Mouse (Mus musculus): ENCODE data around the gene Slamf9. TPM values are rescaled to one million over a fixed set of nuclear protein-coding genes. Genes with fewer than 3 reads are reported as not detected.

Slamf9 gene
- total RNA-seq (2022): not detected

GRCm38 (mm10) chr1:172475054-172475741 is at the start of gene Slamf9:
Gene Slamf9, plus strand, starts transcription at chr1:172475358.
- DNase-seq (ENCODE audit: low spot score in 2 of 2): no peak

GRCm38 (mm10) chr1:172426419-172426818 is 48.7 kb upstream of the Slamf9 start:
- DNase-seq (ENCODE audit: low spot score in 2 of 2): no peak

GRCm38 (mm10) chr1:172427841-172428240 is 47.3 kb upstream of the Slamf9 start:
- DNase-seq (ENCODE audit: low spot score in 2 of 2): no peak

- no peak for DNase-seq (ENCODE audit: low spot score in 2 of 2)
These were observed 46.5 kb upstream of the Slamf9 start for GRCm38 (mm10) chr1:172428614-172429013.

- no peak for DNase-seq (ENCODE audit: low spot score in 2 of 2)
These were observed 44.4 kb upstream of the Slamf9 start for GRCm38 (mm10) chr1:172430731-172431220.

- peak; percentile 13 to 44 for DNase-seq (ENCODE audit: low spot score in 2 of 2)
These were observed 43.1 kb upstream of the Slamf9 start for GRCm38 (mm10) chr1:172431836-172432586.

- no peak for DNase-seq (ENCODE audit: low spot score in 2 of 2)
These were observed 42.6 kb upstream of the Slamf9 start for GRCm38 (mm10) chr1:172432587-172432955.

GRCm38 (mm10) chr1:172433012-172433850 is 41.9 kb upstream of the Slamf9 start:
- DNase-seq (ENCODE audit: low spot score in 2 of 2): no peak

- DNase-seq (ENCODE audit: low spot score in 2 of 2): no peak
These were observed 41.4 kb upstream of the Slamf9 start for GRCm38 (mm10) chr1:172433851-172434165.

- DNase-seq (ENCODE audit: low spot score in 2 of 2): no peak
These were observed 38.4 kb upstream of the Slamf9 start for GRCm38 (mm10) chr1:172436785-172437184.

GRCm38 (mm10) chr1:172438621-172439020 is 36.5 kb upstream of the Slamf9 start:
- DNase-seq (ENCODE audit: low spot score in 2 of 2): no peak

- no peak for DNase-seq (ENCODE audit: low spot score in 2 of 2)
These were observed 34.6 kb upstream of the Slamf9 start for GRCm38 (mm10) chr1:172440521-172440920.

- DNase-seq (ENCODE audit: low spot score in 2 of 2): no peak
These were observed 33.2 kb upstream of the Slamf9 start for GRCm38 (mm10) chr1:172441935-172442445.

- DNase-seq (ENCODE audit: low spot score in 2 of 2): no peak
These were observed 24.9 kb upstream of the Slamf9 start for GRCm38 (mm10) chr1:172450226-172450625.

GRCm38 (mm10) chr1:172450848-172451470 is 24.2 kb upstream of the Slamf9 start:
- DNase-seq (ENCODE audit: low spot score in 2 of 2): no peak

GRCm38 (mm10) chr1:172452911-172453310 is 22.2 kb upstream of the Slamf9 start:
- no peak for DNase-seq (ENCODE audit: low spot score in 2 of 2)

- no peak for DNase-seq (ENCODE audit: low spot score in 2 of 2)
These were observed 21.3 kb upstream of the Slamf9 start for GRCm38 (mm10) chr1:172453810-172454209.

GRCm38 (mm10) chr1:172455416-172455815 is 19.7 kb upstream of the Slamf9 start:
- no peak for DNase-seq (ENCODE audit: low spot score in 2 of 2)

- DNase-seq (ENCODE audit: low spot score in 2 of 2): peak; percentile 8 to 14
These were observed 19.0 kb upstream of the Slamf9 start for GRCm38 (mm10) chr1:172456001-172456677.

GRCm38 (mm10) chr1:172457196-172457595 is 18.0 kb upstream of the Slamf9 start:
- no peak for DNase-seq (ENCODE audit: low spot score in 2 of 2)

GRCm38 (mm10) chr1:172458041-172458440 is 17.1 kb upstream of the Slamf9 start:
- DNase-seq (ENCODE audit: low spot score in 2 of 2): no peak

Data from gastrocnemius, adult 8-10 months (tissue).